Mouse (Mus musculus): Measurements from ENCODE around the gene Cldn24. TPM values are rescaled to one million over a fixed set of nuclear protein-coding genes. Genes with fewer than 3 reads are reported as not detected.

Gene Cldn24
- polyA plus RNA-seq, 1 experiment from 2014 or later = not detected

- peak; percentile 86 for ATAC-seq (ENCODE audit: low FRiP score, low read depth)
- H3K4me1 ChIP-seq (replicated peaks) = no peaks in the 10 kb centered on the region
- H3K27ac ChIP-seq (replicated peaks) = no peak overlapping the region
- no peak overlapping the region for H3K4me3 ChIP-seq
- no peak overlapping the region for H3K4me2 ChIP-seq
- H3K9ac ChIP-seq = no peak overlapping the region
- 32% methylated on average over 8 of the region's 8 CpGs for WGBS
- H3K36me3 ChIP-seq = 0 out of 2 replicates have a peak, but pooled peaks cover 4% of the 10 kb centered on the region
- H3K9me3 ChIP-seq = no peaks in the 10 kb centered on the region
- H3K27me3 ChIP-seq = no peaks in the 10 kb centered on the region
Observed at GRCm38 (mm10) chr8:47867067-47867466, 45.1 kb downstream of the Cldn24 start.

Other genes with a start within 250 kb of the Cldn24 start
- gene Ing2, start 146.6 kb upstream of the Cldn24 start, polyA plus RNA-seq (2015; fragmentation: Nextera tagmentation; extraction: Ambion mirVana) = 6.7 and 7.2 TPM in 2 replicates
- 27.7 and 29.7 TPM in 2 replicates for gene Cdkn2aip, start 108.2 kb upstream of the Cldn24 start, polyA plus RNA-seq (2015; fragmentation: Nextera tagmentation; extraction: Ambion mirVana)
- gene Cldn22, start 2.3 kb downstream of the Cldn24 start, polyA plus RNA-seq (2015; fragmentation: Nextera tagmentation; extraction: Ambion mirVana) = not detected in 2 replicates
- 6.0 and 7.2 TPM in 2 replicates for gene Wwc2, start 168.8 kb downstream of the Cldn24 start, polyA plus RNA-seq (2015; fragmentation: Nextera tagmentation; extraction: Ambion mirVana)

Measured in hindbrain, embryonic 15.5 days (tissue).